Mouse (Mus musculus) hindlimb bud, embryonic 11.5 days (tissue): ENCODE measurements around the gene Sytl2.

Source experiments
- DNase-seq: peaks from one replicate; pipeline ENCODE4 v3.0.0-alpha.2; 2012; ENCODE audit warnings: low read depth, low spot score; ENCODE audit errors: extremely low spot score

Sytl2 gene

DNA sequence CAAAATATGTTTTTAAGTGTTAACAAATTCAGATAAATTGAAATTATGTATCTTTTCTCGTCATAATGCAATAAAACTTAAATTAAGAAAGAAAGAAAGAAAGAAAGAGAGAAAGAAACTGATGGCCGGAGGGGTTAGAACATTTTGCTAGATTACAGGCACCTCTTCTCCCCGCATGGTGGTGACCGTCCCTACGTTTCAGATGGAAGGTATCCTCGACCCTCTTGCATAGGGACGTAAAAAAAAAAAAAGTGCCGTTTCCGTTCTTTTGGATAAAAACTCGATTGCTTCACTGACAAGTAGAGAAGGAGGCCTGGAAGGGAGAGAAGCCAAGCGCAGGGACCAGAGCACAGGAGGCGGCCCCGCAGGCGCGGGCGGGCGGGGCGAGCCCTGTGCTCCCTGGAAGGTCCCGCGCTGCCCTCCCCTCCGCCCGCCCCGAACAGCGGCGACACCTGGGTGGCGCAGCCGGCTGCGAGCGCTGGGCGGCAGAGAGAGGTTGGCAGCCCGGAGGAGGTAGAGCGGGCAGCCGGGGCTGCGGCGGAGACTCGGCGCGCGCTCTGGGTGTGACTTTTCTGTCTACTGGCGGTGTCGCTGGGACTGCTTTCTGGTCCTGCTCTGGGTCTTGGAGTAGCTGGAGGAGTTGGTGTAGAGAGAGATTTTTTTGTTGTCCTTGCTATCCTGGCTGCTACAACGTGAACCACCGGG is at the start of gene Sytl2:
TSS of gene Sytl2 (plus strand) at position 311 of the 705 bp plus-strand sequence.
- no peak for DNase-seq

- DNase-seq = no peak
Measured at GRCm38 (mm10) chr7:90252946-90253345, 49.1 kb upstream of the Sytl2 start.

GRCm38 (mm10) chr7:90258701-90259100 is 43.4 kb upstream of the Sytl2 start:
- no peak for DNase-seq

- no peak for DNase-seq
Measured at GRCm38 (mm10) chr7:90259899-90260298, 42.2 kb upstream of the Sytl2 start.

GRCm38 (mm10) chr7:90261902-90262599 is 40.0 kb upstream of the Sytl2 start:
- DNase-seq = no peak

DNA sequence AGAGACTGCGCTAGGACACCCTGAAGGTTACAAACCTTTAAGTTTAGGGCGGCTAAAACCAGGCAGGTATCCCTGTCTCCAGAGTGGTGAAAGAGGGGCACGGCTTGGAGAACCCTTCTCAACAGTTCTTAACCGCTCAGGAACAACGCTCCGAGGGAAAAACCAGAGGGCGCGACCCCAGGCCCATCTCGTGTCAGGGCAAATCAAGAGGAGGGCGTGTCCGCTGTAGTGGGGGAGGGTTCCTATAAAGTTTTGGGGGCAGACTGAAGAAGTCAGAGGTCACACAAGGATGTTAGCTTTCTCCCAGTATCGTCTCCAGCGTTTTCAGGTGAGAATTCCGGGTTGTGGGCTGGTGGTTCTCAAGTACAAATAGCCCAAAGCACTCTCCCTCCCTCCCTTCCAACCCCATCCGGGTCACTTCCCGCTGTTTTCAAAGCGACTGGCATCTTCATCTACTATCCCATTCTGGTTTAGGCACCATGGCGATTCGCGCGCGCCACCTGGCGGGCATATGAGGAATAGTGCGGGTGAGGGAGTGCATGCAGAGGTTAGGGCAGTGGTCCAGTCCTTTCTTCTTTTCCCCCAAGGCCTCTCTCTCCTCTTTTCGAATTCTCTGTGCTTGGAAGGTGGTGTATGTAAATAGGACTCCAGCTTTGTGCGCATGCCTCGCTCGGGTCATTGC is 36.6 kb upstream of the Sytl2 start, which contains the start of gene Ccdc83:
TSS of gene Ccdc83 (minus strand) at position 489 of the 682 bp plus-strand sequence.
- DNase-seq = peak; percentile 62

- no peak for DNase-seq
Measured at GRCm38 (mm10) chr7:90270141-90270540, 31.9 kb upstream of the Sytl2 start.

GRCm38 (mm10) chr7:90274561-90275100 is 27.4 kb upstream of the Sytl2 start:
- no peak for DNase-seq

DNA sequence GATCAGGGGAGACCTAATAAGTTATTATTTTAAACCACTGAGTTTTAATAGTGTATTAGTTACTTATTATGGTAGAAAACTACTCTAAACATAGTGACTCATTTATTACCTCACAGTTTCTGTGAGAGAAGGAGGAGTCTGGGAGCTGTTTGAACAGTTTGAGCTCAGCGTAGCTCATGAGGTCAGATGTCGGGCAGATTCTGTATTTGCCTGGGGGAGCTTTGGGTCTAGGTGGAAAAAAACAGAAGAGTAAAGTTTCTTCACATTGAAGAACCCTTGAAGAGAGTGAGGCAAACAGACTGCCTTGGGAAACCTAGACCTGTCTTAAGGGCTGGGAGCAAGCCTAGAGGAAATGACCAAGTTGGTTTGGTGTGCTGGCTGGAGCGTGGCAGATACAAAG is 24.8 kb upstream of the Sytl2 start:
- no peak for DNase-seq

DNA sequence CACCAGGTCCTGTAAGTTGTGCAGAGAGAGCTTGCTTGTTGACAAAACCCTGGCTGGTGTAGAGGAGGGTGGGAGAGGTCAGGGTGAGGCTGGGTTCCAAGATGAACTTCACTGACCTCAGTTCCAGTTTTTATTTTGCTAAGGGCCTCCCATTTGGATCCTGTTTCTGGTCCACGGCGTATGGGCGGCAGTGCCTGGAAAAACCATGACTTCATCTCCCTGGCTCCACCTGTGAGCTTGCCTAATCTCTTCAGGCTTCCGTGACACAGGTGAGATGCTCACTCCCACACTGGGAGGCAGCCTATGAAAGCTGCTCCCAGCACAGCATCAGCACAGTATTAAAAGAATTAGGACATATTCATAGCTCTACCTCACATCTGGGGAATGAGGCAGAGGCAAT is 24.3 kb upstream of the Sytl2 start:
- no peak for DNase-seq

- DNase-seq = no peak
Measured at GRCm38 (mm10) chr7:90279136-90279535, 22.9 kb upstream of the Sytl2 start.

DNA sequence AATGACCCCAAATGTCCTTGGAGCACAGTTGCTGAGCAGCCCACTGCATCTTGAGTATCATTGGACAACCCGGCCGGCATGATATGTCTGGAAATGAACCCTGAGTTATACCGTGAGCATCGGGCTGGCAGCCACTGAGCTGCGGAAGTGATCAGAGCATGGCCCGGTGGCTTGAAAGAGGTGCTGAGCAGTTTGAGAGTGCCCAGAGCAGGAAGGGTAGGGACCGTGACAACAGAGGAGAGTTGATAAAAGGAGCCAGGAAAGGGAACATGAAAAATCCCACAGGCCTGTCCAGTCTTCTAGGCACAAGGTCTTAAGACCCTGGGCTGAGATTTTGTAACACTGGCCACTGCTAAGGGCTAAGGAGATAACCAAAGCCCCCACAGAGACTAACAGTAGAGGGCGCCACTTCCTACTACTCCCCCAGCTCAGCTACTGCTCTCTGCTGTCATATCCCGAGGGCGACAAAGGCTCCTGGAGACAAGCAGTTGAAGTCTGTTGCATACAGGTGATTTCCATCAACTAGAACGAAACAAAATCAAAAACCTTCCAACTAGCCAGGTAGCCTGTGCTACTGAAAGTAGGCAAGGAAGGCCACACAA is 21.7 kb upstream of the Sytl2 start:
- no peak for DNase-seq

DNA sequence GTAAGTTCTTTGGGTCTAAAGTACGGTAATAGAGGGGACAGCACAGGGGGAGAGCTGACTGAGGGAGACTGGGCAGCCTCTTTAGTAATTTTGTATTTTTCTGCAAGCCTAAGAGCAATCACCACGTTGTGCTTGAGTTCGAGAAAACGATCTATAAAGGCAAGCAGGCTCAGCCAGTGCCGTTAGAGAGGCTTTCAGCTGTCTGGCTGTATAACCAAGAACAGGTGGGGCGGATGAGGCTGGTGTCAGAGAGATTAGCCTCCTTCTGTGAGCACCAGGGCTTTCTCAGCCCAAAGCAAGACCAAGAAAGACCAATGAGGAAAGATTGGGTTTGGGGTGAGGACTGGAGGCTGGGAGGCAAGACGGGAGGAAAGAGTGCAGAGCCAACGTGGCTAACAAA is 21.2 kb upstream of the Sytl2 start:
- DNase-seq = no peak

DNA sequence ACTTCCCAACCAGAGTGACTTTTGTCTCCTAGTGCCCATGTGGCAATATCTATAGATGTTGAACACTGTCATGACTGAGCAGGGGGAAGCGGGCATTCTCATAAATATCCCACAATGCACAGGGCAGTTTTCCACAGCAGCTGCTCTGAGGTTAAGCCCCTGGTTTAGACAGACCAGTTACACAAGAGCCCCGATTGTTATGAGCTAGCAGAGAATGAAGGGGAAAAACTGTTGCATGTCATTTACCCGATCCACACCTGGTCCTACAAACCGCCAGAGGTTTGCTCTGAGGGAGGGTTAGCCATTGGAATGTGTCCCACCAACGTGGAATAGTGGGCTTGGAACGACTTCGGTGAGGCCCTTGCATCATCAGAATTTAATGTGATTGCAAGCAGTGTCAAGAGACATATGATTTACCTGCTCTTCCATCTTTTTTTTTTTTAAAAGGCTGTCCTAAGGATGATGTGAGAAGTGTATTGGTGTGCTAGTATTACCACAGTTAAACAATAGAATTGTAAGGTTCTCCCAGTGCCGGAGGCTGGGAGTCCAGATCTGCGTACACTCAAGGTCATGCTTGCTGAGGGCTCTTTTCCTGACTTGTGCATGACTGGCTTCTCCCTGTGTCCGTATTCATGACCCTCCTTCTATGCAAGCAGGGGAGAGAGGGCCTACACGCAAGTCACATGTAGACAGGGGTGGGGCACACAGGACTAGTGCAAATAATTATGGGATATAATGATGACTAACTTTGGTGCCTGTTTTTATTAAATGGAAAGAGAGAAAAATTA is 20.1 kb upstream of the Sytl2 start:
- no peak for DNase-seq

DNA sequence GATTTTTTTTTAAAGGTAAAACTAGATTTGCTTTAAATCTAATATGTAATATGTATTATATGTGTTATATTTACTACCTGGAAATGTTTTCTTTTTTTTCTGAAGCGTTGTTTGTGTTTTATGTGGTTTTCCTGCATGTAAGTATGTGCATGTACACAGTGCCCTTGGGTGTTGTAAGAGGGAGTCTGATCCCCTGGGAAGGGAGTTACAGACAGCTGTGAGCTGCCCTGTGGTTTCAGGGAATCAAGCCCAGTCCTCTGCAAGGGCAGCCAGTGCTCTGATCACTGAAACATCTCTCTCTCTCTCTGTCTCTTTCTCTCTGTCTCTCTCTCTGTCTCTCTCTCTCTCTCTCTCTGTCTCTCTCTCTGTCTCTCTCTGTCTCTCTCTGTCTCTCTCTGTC is 19.3 kb upstream of the Sytl2 start:
- no peak for DNase-seq

DNA sequence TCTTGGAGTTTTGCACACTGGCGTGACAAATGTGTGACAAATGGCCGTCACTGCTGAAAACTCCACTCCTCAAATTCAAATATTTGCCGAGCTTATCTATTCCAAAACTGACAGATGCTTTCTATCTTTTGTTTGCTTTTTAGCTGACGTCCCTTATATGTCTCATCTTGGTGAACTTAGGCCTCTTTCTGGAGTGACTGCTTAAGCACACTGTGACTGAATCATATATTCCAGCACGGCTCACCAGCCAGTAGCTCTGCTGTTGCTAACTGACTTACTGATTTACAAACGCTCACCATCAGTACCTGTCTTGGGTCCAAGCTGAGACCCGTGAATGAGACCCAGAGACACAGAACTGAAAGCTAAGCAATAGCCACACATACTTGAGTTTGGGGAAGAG is 17.3 kb upstream of the Sytl2 start:
- no peak for DNase-seq

GRCm38 (mm10) chr7:90291885-90292284 is 10.2 kb upstream of the Sytl2 start:
- no peak for DNase-seq

GRCm38 (mm10) chr7:90302647-90303552 is 848 bp downstream of the Sytl2 start:
- DNase-seq = no peak

DNA sequence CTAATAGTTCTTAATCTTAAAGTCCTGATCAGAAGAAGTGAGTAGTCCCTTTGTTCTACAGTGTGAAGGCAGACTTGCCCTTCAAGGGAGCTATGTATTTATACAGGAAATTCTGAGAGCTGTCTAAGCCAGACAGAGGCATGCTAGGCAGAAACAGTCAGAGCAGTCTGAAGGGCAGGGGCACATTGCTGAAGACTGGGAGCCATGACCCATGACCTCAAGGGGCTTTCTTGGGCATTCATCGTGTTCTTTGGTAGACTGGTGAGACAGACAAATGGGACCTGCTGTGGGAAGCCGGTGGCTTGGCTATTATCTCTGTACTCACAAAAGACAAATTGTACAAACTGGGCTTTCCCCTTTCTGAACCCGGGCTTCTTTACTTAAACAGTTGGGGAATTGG is 4.0 kb downstream of the Sytl2 start:
- DNase-seq = no peak
